Mouse (Mus musculus) limb, embryonic 15.5 days (tissue): ENCODE measurements around the gene Pate4. TPM values are rescaled to one million over a fixed set of nuclear protein-coding genes. Genes with fewer than 3 reads are reported as not detected.

Experiments
- ATAC-seq: fragments of 200-750 bp; cut with Nextera tagmentation; 2 replicates; pipeline ENCODE4 v1.8.0; 2017; ENCODE audit warnings: low read depth, moderate TSS enrichment; ENCODE audit not compliant: insufficient number of reproducible peaks, low FRiP score, low TSS enrichment
- H3K27ac ChIP-seq: fragments of 300-500 bp; sonication (generic); 2 replicates; pipeline ENCODE4 v1.5.1; 2015; ENCODE audit warnings: moderate library complexity, mild to moderate bottlenecking, inconsistent platforms
- H3K27me3 ChIP-seq: fragments of 300-500 bp; sonication (generic); 2 replicates; pipeline ENCODE4 v1.6.1; 2015; ENCODE audit warnings: inconsistent platforms
- H3K36me3 ChIP-seq: fragments of 300-500 bp; sonication (generic); 2 replicates; pipeline ENCODE4 v1.6.1; 2015; ENCODE audit warnings: inconsistent platforms
- H3K4me1 ChIP-seq: fragments of 300-500 bp; sonication (generic); 2 replicates; pipeline ENCODE4 v1.6.1; 2015; ENCODE audit warnings: inconsistent platforms
- H3K4me2 ChIP-seq: fragments of 300-500 bp; sonication (generic); 2 replicates; pipeline ENCODE4 v1.6.1; 2015; ENCODE audit warnings: mild to moderate bottlenecking, inconsistent platforms
- H3K4me3 ChIP-seq: fragments of 300-500 bp; sonication (generic); 2 replicates; pipeline ENCODE4 v1.5.1; 2015; ENCODE audit warnings: mild to moderate bottlenecking, inconsistent platforms
- H3K9ac ChIP-seq: fragments of 300-500 bp; sonication (generic); 2 replicates; pipeline ENCODE4 v1.6.1; 2015; ENCODE audit warnings: inconsistent platforms
- H3K9me3 ChIP-seq: fragments of 300-500 bp; sonication (generic); 2 replicates; pipeline ENCODE4 v1.6.1; 2016; ENCODE audit warnings: inconsistent platforms
- WGBS: fragments of 180-500 bp; shearing (Covaris S2); methylation state at CpG from one replicate; pipeline ENCODE4 v1.1.7; 2015; 5-methylcytosine and 5-hydroxymethylcytosine counted together
- polyA plus RNA-seq: library from polyadenylated mRNA; unstranded; fragments of >200 nt; fragmentation: Nextera tagmentation; extraction: Ambion mirVana; gene quantifications from 2 replicates; pipeline ENCODE4 v1.2.1, GENCODE M21; 2015

Gene Pate4
- polyA plus RNA-seq, 1 experiment from 2014 or later, result not detected

GRCm38 (mm10) chr9:35564536-35565240, 47.1 kb downstream of the Pate4 start:
- Histone ChIP-seq H3K9ac (no peak overlapping the region), H3K27me3 (no peaks in the 10 kb centered on the region), H3K27ac (no peak overlapping the region), H3K4me3 (no peak overlapping the region), H3K36me3 (peaks cover 42% of the 10 kb centered on the region), H3K4me2 (no peak overlapping the region), H3K9me3 (no peaks in the 10 kb centered on the region), H3K4me1 (peaks cover 11% of the 10 kb centered on the region; the same call in 1 of the 2 replicates)
- ATAC-seq, result no peak
- WGBS, result 90% methylated on average over 5 of the region's 5 CpGs

- no peaks in the 10 kb centered on the region for H3K9me3 ChIP-seq
- H3K4me1 ChIP-seq, result peaks cover 19% of the 10 kb centered on the region
- no peak overlapping the region for H3K27ac ChIP-seq
- H3K27me3 ChIP-seq, result no peaks in the 10 kb centered on the region
- no peak overlapping the region for H3K4me3 ChIP-seq
- 82% methylated on average over 6 of the region's 6 CpGs for WGBS
- peaks cover 28% of the 10 kb centered on the region for H3K36me3 ChIP-seq
- no peak for ATAC-seq
- no peak overlapping the region for H3K4me2 ChIP-seq
- H3K9ac ChIP-seq, result no peak overlapping the region
These were observed 50.2 kb downstream of the Pate4 start for GRCm38 (mm10) chr9:35561583-35561982.

GRCm38 (mm10) chr9:35561076-35561475, 50.7 kb downstream of the Pate4 start:
- Histone ChIP-seq H3K9ac (no peak overlapping the region), H3K4me3 (no peak overlapping the region), H3K4me1 (peaks cover 19% of the 10 kb centered on the region), H3K36me3 (peaks cover 24% of the 10 kb centered on the region), H3K27me3 (no peaks in the 10 kb centered on the region), H3K4me2 (no peak overlapping the region), H3K9me3 (no peaks in the 10 kb centered on the region), H3K27ac (no peak overlapping the region)
- no peak for ATAC-seq
- WGBS, result 95% methylated on average over 11 of the region's 11 CpGs

- Histone ChIP-seq H3K4me2 (peak overlapping the region; percentile 95), H3K36me3 (peaks cover 13% of the 10 kb centered on the region), H3K4me3 (peak overlapping the region; percentile 70), H3K4me1 (peaks cover 19% of the 10 kb centered on the region), H3K27ac (peak overlapping the region; percentile 82), H3K9me3 (no peaks in the 10 kb centered on the region), H3K27me3 (no peaks in the 10 kb centered on the region), H3K9ac (peak overlapping the region; percentile 51)
- WGBS, result 2% methylated on average over 31 of the region's 31 CpGs
- ATAC-seq, result peak; percentile 89
These were observed 52.5 kb downstream of the Pate4 start for GRCm38 (mm10) chr9:35559009-35559890.

- Histone ChIP-seq H3K4me3 (peak within 1 kb of the TSS; percentile 70), H3K4me1 (peaks cover 19% of the 10 kb centered on the region), H3K27ac (peak within 1 kb of the TSS; percentile 82), H3K4me2 (peak within 1 kb of the TSS; percentile 95), H3K9ac (peak within 1 kb of the TSS; percentile 51), H3K9me3 (no peaks in the 10 kb centered on the region), H3K27me3 (no peaks in the 10 kb centered on the region), H3K36me3 (peaks cover 12% of the 10 kb centered on the region)
- 1% methylated on average over 59 of the region's 59 CpGs for WGBS
- peak; percentile 64 for ATAC-seq
These were observed 53.3 kb downstream of the Pate4 start, which contains the start of the genes Ddx25 and Pus3 for GRCm38 (mm10) chr9:35558257-35559008. Gene Ddx25 (minus strand): TSS chr9:35558528. Gene Pus3 (plus strand): TSS chr9:35558595.

Other genes with a start within 250 kb of the Pate4 start
- gene Cdon, start 190.8 kb downstream of the Pate4 start, polyA plus RNA-seq, result 28.6 and 35.9 TPM in 2 replicates
- gene Gm1113, start 93.7 kb downstream of the Pate4 start, polyA plus RNA-seq, result not detected in 2 replicates
- 2.1 and 2.4 TPM in 2 replicates for gene Ddx25, start 53.4 kb downstream of the Pate4 start, polyA plus RNA-seq
- gene Pus3, start 53.3 kb downstream of the Pate4 start, polyA plus RNA-seq, result 17.2 and 19.2 TPM in 2 replicates
- 0.31 and 0.83 TPM in 2 replicates for gene Pate2, start 41.7 kb downstream of the Pate4 start, polyA plus RNA-seq
- 14.2 and 14.4 TPM in 2 replicates for gene Hyls1, start 41.5 kb downstream of the Pate4 start, polyA plus RNA-seq
- not detected in 2 replicates for gene Pate3, start 36.3 kb upstream of the Pate4 start, polyA plus RNA-seq
- gene Pate1, start 75.4 kb upstream of the Pate4 start, polyA plus RNA-seq, result not detected in 2 replicates
- gene Gm17677, start 129.1 kb upstream of the Pate4 start, polyA plus RNA-seq, result not detected in 2 replicates
- not detected in 2 replicates for gene Gm17727, start 166.2 kb upstream of the Pate4 start, polyA plus RNA-seq
- not detected in 2 replicates for gene Gm27235, start 178.2 kb upstream of the Pate4 start, polyA plus RNA-seq
- not detected in 2 replicates for gene D730048I06Rik, start 178.2 kb upstream of the Pate4 start, polyA plus RNA-seq
- gene 9230110F15Rik, start 232.2 kb upstream of the Pate4 start, polyA plus RNA-seq, result not detected in 2 replicates